Mouse (Mus musculus): ENCODE measurements around the gene Slc25a15. TPM values are rescaled to one million over a fixed set of nuclear protein-coding genes. Genes with fewer than 3 reads are reported as not detected.

Gene Slc25a15
- 24.1 and 25.1 TPM in 2 replicates for polyA plus RNA-seq (2015; fragmentation: Nextera tagmentation; extraction: Ambion mirVana)

DNA sequence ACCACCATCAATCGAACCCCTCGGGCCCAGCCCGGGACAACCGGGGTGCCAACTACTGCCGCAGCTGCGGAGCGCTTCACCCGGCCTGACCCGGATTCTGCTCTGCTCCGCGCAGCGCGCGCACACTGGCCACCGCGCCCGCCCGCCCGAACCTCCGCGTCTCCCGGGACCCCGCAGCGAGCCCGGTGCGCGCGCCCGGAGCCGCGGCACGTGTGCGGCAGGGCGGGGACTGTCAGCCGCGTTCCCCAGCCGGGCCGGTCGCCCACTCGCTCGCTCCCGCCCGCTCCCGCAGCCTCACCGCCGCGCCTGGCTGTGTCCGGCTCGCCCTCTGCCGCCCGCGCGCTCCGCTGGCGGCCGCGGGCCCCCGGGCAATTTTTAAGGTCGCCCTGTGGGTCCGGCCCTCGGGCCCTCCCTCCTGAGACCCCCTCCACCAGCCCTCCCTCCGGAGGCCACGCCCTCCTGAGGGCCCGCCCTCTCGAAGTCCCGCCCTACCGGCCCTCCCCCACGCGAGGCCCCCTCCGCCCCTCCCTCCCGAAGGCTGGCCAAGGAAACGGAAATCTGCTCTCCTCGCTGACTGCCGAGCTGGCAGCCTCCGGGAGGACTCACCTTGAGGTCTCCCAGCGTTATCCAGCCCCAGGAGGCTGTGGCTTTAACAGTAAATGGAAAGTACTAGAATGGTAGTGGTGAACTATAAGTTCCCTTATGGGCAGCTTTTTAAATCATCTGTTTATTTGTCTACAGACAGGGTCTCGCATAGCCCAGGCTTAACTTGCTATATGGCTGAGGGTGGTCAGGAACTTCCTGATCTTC is at the start of gene Slc25a15:
Gene Slc25a15 (minus strand): TSS at position 456 of the 810 bp plus-strand sequence.
- no peaks in the 10 kb centered on the region for H3K9me3 ChIP-seq (replicated peaks)
- under 1% methylated on average over 72 of the region's 77 CpGs for WGBS
- peak; percentile 93 for ATAC-seq (replicated peaks; ENCODE audit: low FRiP score)
- H3K4me2 ChIP-seq: peak within 1 kb of the TSS; percentile 86
- H3K4me3 ChIP-seq (replicated peaks): peak within 1 kb of the TSS; percentile 89
- H3K9ac ChIP-seq: peak within 1 kb of the TSS; percentile 85
- H3K36me3 ChIP-seq: peaks cover 3% of the 10 kb centered on the region
- no peaks in the 10 kb centered on the region for H3K27me3 ChIP-seq
- H3K27ac ChIP-seq: peak within 1 kb of the TSS; percentile 88
- peaks cover 14% of the 10 kb centered on the region for H3K4me1 ChIP-seq

DNA sequence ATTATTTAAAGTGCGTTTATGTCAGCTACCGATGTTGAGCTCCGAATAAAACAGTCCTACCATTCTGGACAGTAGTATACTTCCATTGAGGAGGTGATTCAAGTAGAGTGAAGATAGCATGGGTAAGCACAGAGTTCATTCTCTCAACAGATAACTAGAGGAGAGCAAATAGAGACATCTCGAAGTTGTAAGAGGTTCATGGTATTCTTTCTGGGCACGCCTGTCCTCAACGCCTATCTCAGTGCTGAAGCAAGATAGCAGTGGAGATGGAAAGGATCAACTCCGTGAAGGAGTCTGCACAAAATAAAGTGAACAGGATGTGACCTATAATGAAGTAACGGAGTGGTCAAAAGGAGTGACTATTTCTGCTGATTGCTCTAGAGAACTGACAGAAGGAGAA is 13.6 kb upstream of the Slc25a15 start:
- H3K36me3 ChIP-seq: peaks cover 22% of the 10 kb centered on the region
- H3K9ac ChIP-seq: peak overlapping the region; percentile 90
- no peaks in the 10 kb centered on the region for H3K27me3 ChIP-seq
- 21% methylated on average over 8 of the region's 8 CpGs for WGBS
- peak overlapping the region; percentile 66 for H3K4me2 ChIP-seq
- H3K4me1 ChIP-seq: peaks cover 11% of the 10 kb centered on the region
- peak overlapping the region; percentile 85 for H3K4me3 ChIP-seq (replicated peaks)
- H3K9me3 ChIP-seq (replicated peaks): no peaks in the 10 kb centered on the region
- ATAC-seq (replicated peaks; ENCODE audit: low FRiP score): no peak
- H3K27ac ChIP-seq: no peak overlapping the region

DNA sequence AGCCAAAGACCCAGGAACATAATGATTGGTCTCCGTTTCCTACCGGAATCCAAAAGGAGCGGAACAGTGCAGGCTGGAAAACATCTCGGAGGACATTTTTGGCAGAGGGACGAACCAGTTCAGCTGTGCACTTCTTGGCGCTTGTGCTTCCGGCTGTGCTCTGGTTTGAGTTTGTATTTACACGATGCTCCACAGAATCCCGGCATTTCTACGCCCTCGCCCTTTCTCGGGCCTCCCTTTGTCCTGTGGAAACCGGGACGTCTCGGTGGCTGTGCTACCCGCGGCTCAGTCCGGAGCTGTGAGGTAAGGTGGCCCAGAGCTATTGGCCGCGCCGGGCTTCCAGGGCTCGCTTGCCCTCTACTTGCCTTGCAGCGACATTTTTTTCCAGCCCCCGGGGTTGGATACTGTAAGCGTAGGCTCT is 12.9 kb upstream of the Slc25a15 start, which contains the start of gene Mrps31:
Gene Mrps31 (plus strand): TSS at position 80 of the 421 bp plus-strand sequence.
- Histone ChIP-seq H3K27me3 (no peaks in the 10 kb centered on the region), H3K4me2 (peak within 1 kb of the TSS; percentile 66), H3K4me3 (replicated peaks) (peak within 1 kb of the TSS; percentile 85), H3K4me1 (peaks cover 11% of the 10 kb centered on the region), H3K27ac (peak within 1 kb of the TSS; percentile 82), H3K9ac (peak within 1 kb of the TSS; percentile 90), H3K9me3 (replicated peaks) (no peaks in the 10 kb centered on the region), H3K36me3 (peaks cover 18% of the 10 kb centered on the region)
- WGBS: under 1% methylated on average over 25 of the region's 25 CpGs
- peak; percentile 92 for ATAC-seq (replicated peaks; ENCODE audit: low FRiP score)

DNA sequence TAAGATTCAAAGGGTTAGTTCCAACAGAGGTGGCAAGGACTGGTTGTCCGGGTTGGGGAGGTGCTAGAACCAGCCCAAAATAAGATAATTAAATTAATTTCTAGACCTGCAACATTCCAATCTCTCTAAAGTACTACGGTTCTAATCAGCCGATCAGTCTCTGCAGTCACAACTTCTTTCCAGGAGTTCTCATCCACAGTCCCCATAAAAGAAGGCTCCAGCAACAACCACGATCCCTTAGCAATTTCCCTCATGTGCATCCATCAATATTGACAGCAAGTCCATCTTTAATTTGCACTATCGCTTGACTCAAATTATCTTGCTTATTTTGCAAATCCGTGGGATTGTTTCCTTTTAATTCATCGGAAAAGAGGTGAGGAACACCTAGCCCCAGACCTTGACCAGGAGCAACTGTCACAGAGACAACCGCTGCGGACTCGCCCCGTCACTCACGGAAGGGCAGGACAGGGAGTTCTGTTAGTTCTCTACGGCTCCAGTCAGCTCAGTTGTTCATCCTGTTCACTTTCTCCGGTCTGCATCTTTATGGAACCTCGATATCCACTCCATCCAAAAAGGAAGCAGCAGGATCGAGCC is 12.4 kb upstream of the Slc25a15 start:
- Histone ChIP-seq H3K4me3 (replicated peaks) (peak overlapping the region; percentile 85), H3K4me2 (peak overlapping the region; percentile 66), H3K27me3 (no peaks in the 10 kb centered on the region), H3K27ac (no peak overlapping the region), H3K4me1 (peaks cover 11% of the 10 kb centered on the region), H3K9me3 (replicated peaks) (no peaks in the 10 kb centered on the region), H3K36me3 (peaks cover 13% of the 10 kb centered on the region), H3K9ac (peak overlapping the region; percentile 90)
- ATAC-seq (replicated peaks; ENCODE audit: low FRiP score): no peak
- WGBS: 14% methylated on average over 16 of the region's 16 CpGs

DNA sequence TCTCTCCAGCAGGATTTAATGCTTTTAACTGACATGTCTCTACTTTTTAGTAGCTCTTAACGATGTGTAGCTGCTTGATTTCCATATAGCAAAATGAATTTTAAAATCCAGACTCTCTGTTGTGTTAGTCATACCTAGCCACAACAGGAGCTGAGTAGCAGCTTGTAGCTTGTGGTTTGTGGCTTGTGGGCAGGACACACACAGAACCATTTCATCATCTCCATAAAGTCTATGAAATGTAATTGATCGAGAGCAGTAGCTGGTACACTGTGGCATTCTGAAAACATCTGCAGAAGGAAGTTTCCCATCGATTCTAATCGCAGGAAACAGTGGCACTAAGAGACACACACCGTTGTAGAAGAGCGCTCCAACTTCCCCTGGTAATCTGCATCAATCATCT is 7.3 kb upstream of the Slc25a15 start:
- WGBS: 71% methylated on average over 6 of the region's 6 CpGs
- no peak overlapping the region for H3K27ac ChIP-seq
- 0 out of 2 replicates have a peak, but pooled peaks cover 3% of the 10 kb centered on the region for H3K4me1 ChIP-seq
- no peak overlapping the region for H3K4me3 ChIP-seq (replicated peaks)
- no peak overlapping the region for H3K4me2 ChIP-seq
- H3K9me3 ChIP-seq (replicated peaks): no peaks in the 10 kb centered on the region
- no peaks in the 10 kb centered on the region for H3K36me3 ChIP-seq
- no peaks in the 10 kb centered on the region for H3K27me3 ChIP-seq
- ATAC-seq (replicated peaks; ENCODE audit: low FRiP score): no peak
- no peak overlapping the region for H3K9ac ChIP-seq

DNA sequence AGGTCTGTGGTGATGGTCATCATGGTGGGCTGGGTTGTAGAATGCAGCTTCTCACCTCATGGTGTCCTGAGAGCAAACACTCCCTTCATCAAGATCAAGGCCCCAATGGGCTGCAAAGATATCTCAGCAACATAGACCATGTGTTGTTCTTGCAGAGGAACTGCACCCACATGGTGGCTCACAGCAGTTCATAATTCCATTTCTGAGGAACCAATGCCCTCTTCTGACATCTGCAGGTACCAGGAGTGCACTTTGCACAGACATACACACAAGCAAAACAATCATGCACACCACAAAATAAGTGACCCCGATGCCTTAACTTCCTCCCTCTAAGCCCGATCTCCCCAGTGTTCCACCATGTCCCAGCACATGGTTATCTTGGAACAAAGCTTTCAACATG is 4.8 kb upstream of the Slc25a15 start:
- no peaks in the 10 kb centered on the region for H3K27me3 ChIP-seq

DNA sequence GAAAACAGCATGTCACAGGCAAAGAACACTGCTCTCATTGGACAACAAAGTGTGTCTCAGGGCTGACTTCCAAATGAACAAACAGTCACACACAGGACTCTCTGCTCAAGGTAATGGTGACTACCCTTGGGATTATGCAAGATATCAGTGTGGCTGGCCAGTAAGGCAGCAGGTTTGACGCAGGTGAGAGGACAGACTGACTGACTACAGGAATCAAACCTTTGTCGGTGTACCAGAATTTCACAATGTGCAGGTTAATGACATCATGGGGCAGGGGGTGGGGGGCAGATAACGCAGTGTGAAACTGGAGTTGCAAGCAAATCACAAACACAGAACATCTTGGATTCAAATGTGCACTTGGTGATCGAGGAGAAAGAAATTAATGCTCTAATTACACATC is 2.2 kb upstream of the Slc25a15 start:
- WGBS: 86% methylated on average over 4 of the region's 4 CpGs
- no peak for ATAC-seq (replicated peaks; ENCODE audit: low FRiP score)
- no peak overlapping the region for H3K4me2 ChIP-seq
- H3K36me3 ChIP-seq: no peaks in the 10 kb centered on the region
- no peak overlapping the region for H3K27ac ChIP-seq
- no peak overlapping the region for H3K9ac ChIP-seq
- H3K4me3 ChIP-seq (replicated peaks): no peak overlapping the region
- H3K4me1 ChIP-seq: peaks cover 14% of the 10 kb centered on the region
- no peaks in the 10 kb centered on the region for H3K9me3 ChIP-seq (replicated peaks)
- H3K27me3 ChIP-seq: no peaks in the 10 kb centered on the region

More for the DNA sequence above, 4.8 kb upstream of the Slc25a15 start:
- no peak overlapping the region for H3K9ac ChIP-seq
- no peaks in the 10 kb centered on the region for H3K9me3 ChIP-seq (replicated peaks)
- H3K27ac ChIP-seq: no peak overlapping the region
- 88% methylated on average over 2 of the region's 2 CpGs for WGBS
- H3K4me3 ChIP-seq (replicated peaks): no peak overlapping the region
- H3K36me3 ChIP-seq: no peaks in the 10 kb centered on the region
- ATAC-seq (replicated peaks; ENCODE audit: low FRiP score): no peak
- H3K4me2 ChIP-seq: no peak overlapping the region
- H3K4me1 ChIP-seq: peaks cover 6% of the 10 kb centered on the region

DNA sequence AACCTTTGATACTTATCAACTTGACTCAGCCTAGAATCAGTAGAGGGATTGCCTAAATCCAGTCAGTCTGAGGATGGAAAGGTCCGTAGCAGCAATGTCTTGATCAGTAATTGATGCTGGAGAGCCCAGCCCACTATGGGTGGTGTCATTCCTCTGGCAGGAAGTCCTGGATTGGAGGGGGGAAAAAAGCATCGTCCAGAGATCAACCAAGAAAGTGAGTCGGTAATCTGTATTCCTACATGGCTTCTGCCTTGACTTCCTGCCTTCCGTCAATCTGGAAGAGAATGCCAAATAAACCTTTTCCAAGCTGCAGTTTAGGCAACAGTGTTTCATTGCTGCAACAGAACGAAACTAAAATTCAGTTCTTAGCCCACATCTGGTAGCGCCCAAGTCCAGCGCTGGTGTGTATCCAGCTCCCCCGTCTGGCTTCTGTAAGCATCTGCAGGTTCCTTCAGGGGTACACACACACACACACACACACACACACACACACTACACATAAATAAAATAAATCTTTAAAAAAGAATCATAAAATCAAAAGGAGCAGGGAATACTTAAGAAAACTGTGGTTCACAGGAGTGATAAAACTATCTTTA is 986 bp upstream of the Slc25a15 start:
- no peak for ATAC-seq (replicated peaks; ENCODE audit: low FRiP score)
- H3K4me3 ChIP-seq (replicated peaks): peak overlapping the region; percentile 89
- no peaks in the 10 kb centered on the region for H3K27me3 ChIP-seq
- H3K9me3 ChIP-seq (replicated peaks): no peaks in the 10 kb centered on the region
- peaks cover 3% of the 10 kb centered on the region for H3K36me3 ChIP-seq
- peak overlapping the region; percentile 86 for H3K4me2 ChIP-seq
- peak overlapping the region; percentile 85 for H3K9ac ChIP-seq
- peak overlapping the region; percentile 88 for H3K27ac ChIP-seq
- H3K4me1 ChIP-seq: peaks cover 14% of the 10 kb centered on the region
- 77% methylated on average over 8 of the region's 8 CpGs for WGBS

DNA sequence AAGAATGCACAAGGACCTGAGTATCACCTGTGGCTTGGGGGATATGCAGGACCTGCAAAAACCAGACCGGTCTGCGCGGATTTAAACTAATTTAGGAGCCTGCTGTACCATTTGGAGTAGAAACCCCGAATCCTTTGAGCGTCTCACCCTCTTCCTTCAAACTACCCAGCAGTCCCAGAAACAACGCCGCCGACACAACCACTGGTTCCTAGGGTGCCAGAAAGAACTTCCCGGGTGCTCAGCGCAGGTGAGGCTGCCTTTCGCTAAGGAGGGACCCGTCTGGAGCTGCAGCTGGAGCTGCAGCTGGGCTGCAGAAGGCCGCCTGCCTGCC is 621 bp downstream of the Slc25a15 start:
- WGBS: under 1% methylated on average over 13 of the region's 13 CpGs
- no peaks in the 10 kb centered on the region for H3K27me3 ChIP-seq
- H3K4me1 ChIP-seq: peaks cover 14% of the 10 kb centered on the region
- H3K4me2 ChIP-seq: peak overlapping the region; percentile 86
- peak overlapping the region; percentile 85 for H3K9ac ChIP-seq
- no peaks in the 10 kb centered on the region for H3K9me3 ChIP-seq (replicated peaks)
- peak overlapping the region; percentile 88 for H3K27ac ChIP-seq
- no peak for ATAC-seq (replicated peaks; ENCODE audit: low FRiP score)
- peak overlapping the region; percentile 89 for H3K4me3 ChIP-seq (replicated peaks)
- H3K36me3 ChIP-seq: peaks cover 8% of the 10 kb centered on the region

DNA sequence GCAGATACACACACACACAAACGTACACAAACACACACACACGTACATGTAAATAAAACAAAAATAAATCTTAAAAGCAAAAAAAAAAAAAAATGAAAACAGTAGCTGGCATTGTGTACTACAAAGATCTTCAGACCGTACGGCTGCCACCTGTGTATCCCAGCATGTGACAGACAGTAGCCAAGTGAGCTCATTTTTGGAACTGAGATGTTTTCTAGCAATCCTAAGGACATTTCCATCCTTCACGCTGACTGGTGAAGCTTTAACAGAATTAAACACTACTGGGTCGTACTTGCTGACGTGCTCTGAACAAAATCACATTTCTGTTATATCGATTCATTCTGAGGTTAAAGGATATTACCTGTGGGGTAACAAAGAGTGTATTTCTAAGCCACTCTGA is 3.1 kb downstream of the Slc25a15 start:
- Histone ChIP-seq H3K9me3 (replicated peaks) (no peaks in the 10 kb centered on the region), H3K9ac (no peak overlapping the region), H3K4me3 (replicated peaks) (no peak overlapping the region), H3K4me1 (peaks cover 14% of the 10 kb centered on the region), H3K4me2 (no peak overlapping the region), H3K27me3 (no peaks in the 10 kb centered on the region), H3K27ac (no peak overlapping the region), H3K36me3 (peaks cover 22% of the 10 kb centered on the region)
- WGBS: 91% methylated on average over 8 of the region's 8 CpGs
- no peak for ATAC-seq (replicated peaks; ENCODE audit: low FRiP score)

DNA sequence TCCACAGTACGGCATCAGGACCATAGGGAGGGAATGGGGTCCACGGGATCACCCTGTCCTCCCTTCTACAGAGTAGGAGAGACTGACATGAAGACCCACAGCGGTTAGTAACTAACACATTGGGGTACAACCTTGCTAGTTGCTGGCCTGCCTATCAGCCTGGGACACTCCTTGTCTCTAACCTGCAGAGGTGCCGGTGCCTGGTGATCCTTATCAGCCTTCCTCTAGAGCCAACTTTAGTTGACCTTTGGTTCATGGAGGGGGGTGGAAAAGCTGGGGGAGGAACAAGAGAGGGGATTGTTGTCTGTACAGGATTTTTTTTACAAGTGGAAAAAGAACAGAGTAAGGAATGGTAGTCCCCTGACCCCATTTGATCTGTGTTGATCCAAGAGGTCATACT is 3.9 kb downstream of the Slc25a15 start:
- Histone ChIP-seq H3K27ac (no peak overlapping the region), H3K4me1 (peaks cover 14% of the 10 kb centered on the region)
- WGBS: 77% methylated on average over 4 of the region's 4 CpGs

More for the DNA sequence above, 3.9 kb downstream of the Slc25a15 start:
- Histone ChIP-seq H3K27me3 (no peaks in the 10 kb centered on the region), H3K9me3 (replicated peaks) (no peaks in the 10 kb centered on the region), H3K9ac (no peak overlapping the region), H3K36me3 (peaks cover 28% of the 10 kb centered on the region), H3K4me2 (no peak overlapping the region), H3K4me3 (replicated peaks) (no peak overlapping the region)
- ATAC-seq (replicated peaks; ENCODE audit: low FRiP score): no peak
